Mouse (Mus musculus): ENCODE measurements around the gene Rarres2. TPM values are rescaled to one million over a fixed set of nuclear protein-coding genes. Genes with fewer than 3 reads are reported as not detected.

Gene Rarres2
- total RNA-seq, 2 experiments from 2014 or later, result 12.0 to 13.5 TPM

GRCm38 (mm10) chr6:48579215-48579648 is 6.6 kb upstream of the Rarres2 start:
- no peak for DNase-seq

- no peak for DNase-seq
Observed at GRCm38 (mm10) chr6:48578736-48579135, 6.1 kb upstream of the Rarres2 start.

GRCm38 (mm10) chr6:48573981-48574380 is 1.4 kb upstream of the Rarres2 start:
- DNase-seq, result no peak

GRCm38 (mm10) chr6:48573280-48573679 is 691 bp upstream of the Rarres2 start:
- DNase-seq, result no peak

GRCm38 (mm10) chr6:48572014-48572413 is 575 bp downstream of the Rarres2 start:
- no peak for DNase-seq

- DNase-seq, result no peak
Observed at GRCm38 (mm10) chr6:48569065-48569807, 3.4 kb downstream of the Rarres2 start.

- no peak for DNase-seq
Observed at GRCm38 (mm10) chr6:48568036-48568984, 4.3 kb downstream of the Rarres2 start.

- no peak for DNase-seq
Observed at GRCm38 (mm10) chr6:48566312-48566711, 6.3 kb downstream of the Rarres2 start.

GRCm38 (mm10) chr6:48565693-48566310 is 6.8 kb downstream of the Rarres2 start:
- DNase-seq, result no peak

GRCm38 (mm10) chr6:48555956-48556355 is 16.6 kb downstream of the Rarres2 start:
- no peak for DNase-seq

GRCm38 (mm10) chr6:48555104-48555890 is 17.3 kb downstream of the Rarres2 start:
- peak; percentile 42 to 44 for DNase-seq

GRCm38 (mm10) chr6:48554280-48555103 is 18.1 kb downstream of the Rarres2 start, which contains the start of gene Lrrc61:
Gene Lrrc61 (plus strand): TSS chr6:48554796.
- DNase-seq, result peak; percentile 97 to 98

- no peak for DNase-seq
Observed at GRCm38 (mm10) chr6:48553819-48554218, 18.8 kb downstream of the Rarres2 start.

GRCm38 (mm10) chr6:48552918-48553317 is 19.7 kb downstream of the Rarres2 start:
- no peak for DNase-seq

- no peak for DNase-seq
Observed at GRCm38 (mm10) chr6:48548314-48548713, 24.3 kb downstream of the Rarres2 start.

- DNase-seq, result no peak
Observed at GRCm38 (mm10) chr6:48546858-48547257, 25.7 kb downstream of the Rarres2 start.

- DNase-seq, result no peak
Observed at GRCm38 (mm10) chr6:48546271-48546670, 26.3 kb downstream of the Rarres2 start.

- DNase-seq, result no peak
Observed at GRCm38 (mm10) chr6:48545251-48545650, 27.3 kb downstream of the Rarres2 start.

GRCm38 (mm10) chr6:48542631-48543030 is 30.0 kb downstream of the Rarres2 start:
- no peak for DNase-seq

GRCm38 (mm10) chr6:48541560-48542450 is 30.8 kb downstream of the Rarres2 start:
- no peak for DNase-seq

All from layer of hippocampus, postnatal 36 days (tissue).